Mouse (Mus musculus): ENCODE data around the gene Ctdsp1. TPM values are rescaled to one million over a fixed set of nuclear protein-coding genes. Genes with fewer than 3 reads are reported as not detected.

The Ctdsp1 gene
- 134 and 200 TPM in 2 replicates for polyA plus RNA-seq (2012; rRNA removed; ENCODE audit: low replicate concordance)

GRCm38 (mm10) chr1:74390924-74391748 is at the start of gene Ctdsp1:
Gene Ctdsp1 (plus strand): TSS chr1:74391509.

GRCm38 (mm10) chr1:74361812-74362211 is 29.5 kb upstream of the Ctdsp1 start, which contains the start of gene Catip:
Gene Catip (plus strand): TSS chr1:74362108.

GRCm38 (mm10) chr1:74374980-74375379 is 16.3 kb upstream of the Ctdsp1 start, which contains the start of gene Slc11a1:
Gene Slc11a1 (plus strand): TSS chr1:74375195.

GRCm38 (mm10) chr1:74408589-74409504 is 17.5 kb downstream of the Ctdsp1 start, which contains the start of gene Vil1:
Gene Vil1 (plus strand): TSS chr1:74409376.

Other genes starting within 250 kb of the Ctdsp1 start
- 0.23 and 2.8 TPM in 2 replicates for gene Cxcr2, start 237.5 kb upstream of the Ctdsp1 start, polyA plus RNA-seq (2012; rRNA removed; ENCODE audit: low replicate concordance)
- gene Cxcr1, start 196.9 kb upstream of the Ctdsp1 start, polyA plus RNA-seq (2012; rRNA removed; ENCODE audit: low replicate concordance) = not detected in 2 replicates
- gene Arpc2, start 155.4 kb upstream of the Ctdsp1 start, polyA plus RNA-seq (2012; rRNA removed; ENCODE audit: low replicate concordance) = 130 and 154 TPM in 2 replicates
- gene Gpbar1, start 113.0 kb upstream of the Ctdsp1 start, polyA plus RNA-seq (2012; rRNA removed; ENCODE audit: low replicate concordance) = 0.29 and 1.5 TPM in 2 replicates
- 174 and 184 TPM in 2 replicates for gene Aamp, start 106.8 kb upstream of the Ctdsp1 start, polyA plus RNA-seq (2012; rRNA removed; ENCODE audit: low replicate concordance)
- 64.7 and 99.9 TPM in 2 replicates for gene Pnkd, start 106.6 kb upstream of the Ctdsp1 start, polyA plus RNA-seq (2012; rRNA removed; ENCODE audit: low replicate concordance)
- gene Tmbim1, start 85.9 kb upstream of the Ctdsp1 start, polyA plus RNA-seq (2012; rRNA removed; ENCODE audit: low replicate concordance) = 198 and 343 TPM in 2 replicates
- 2.1 and 2.8 TPM in 2 replicates for gene Catip, start 29.4 kb upstream of the Ctdsp1 start, polyA plus RNA-seq (2012; rRNA removed; ENCODE audit: low replicate concordance)
- 67.9 and 69.7 TPM in 2 replicates for gene Slc11a1, start 16.3 kb upstream of the Ctdsp1 start, polyA plus RNA-seq (2012; rRNA removed; ENCODE audit: low replicate concordance)
- 0.45 and 0.99 TPM in 2 replicates for gene Vil1, start 17.9 kb downstream of the Ctdsp1 start, polyA plus RNA-seq (2012; rRNA removed; ENCODE audit: low replicate concordance)
- 15.8 and 31.4 TPM in 2 replicates for gene Cnot9, start 114.5 kb downstream of the Ctdsp1 start, polyA plus RNA-seq (2012; rRNA removed; ENCODE audit: low replicate concordance)
- gene Plcd4, start 151.4 kb downstream of the Ctdsp1 start, polyA plus RNA-seq (2012; rRNA removed; ENCODE audit: low replicate concordance) = 0.13 and 0.57 TPM in 2 replicates
- gene Usp37, start 152.8 kb downstream of the Ctdsp1 start, polyA plus RNA-seq (2012; rRNA removed; ENCODE audit: low replicate concordance) = 3.1 and 7.2 TPM in 2 replicates
- gene Zfp142, start 196.7 kb downstream of the Ctdsp1 start, polyA plus RNA-seq (2012; rRNA removed; ENCODE audit: low replicate concordance) = 9.1 and 28.9 TPM in 2 replicates
- 30.8 and 30.9 TPM in 2 replicates for gene Bcs1l, start 196.8 kb downstream of the Ctdsp1 start, polyA plus RNA-seq (2012; rRNA removed; ENCODE audit: low replicate concordance)
- 64.1 and 96.1 TPM in 2 replicates for gene Rnf25, start 209.9 kb downstream of the Ctdsp1 start, polyA plus RNA-seq (2012; rRNA removed; ENCODE audit: low replicate concordance)
- gene Stk36, start 209.9 kb downstream of the Ctdsp1 start, polyA plus RNA-seq (2012; rRNA removed; ENCODE audit: low replicate concordance) = 2.4 and 6.3 TPM in 2 replicates